Mouse (Mus musculus) layer of hippocampus, adult 8-10 months (tissue): ENCODE measurements around the gene Tmem240. TPM values are rescaled to one million over a fixed set of nuclear protein-coding genes. Genes with fewer than 3 reads are reported as not detected.

ENCODE experiments used
- microRNA-seq, 2 experiments: library from miRNA; unstranded; fragments of <30 nt; microRNA quantifications; one replicate each; pipeline ENCODE4 v1.2.0; 2022
- total RNA-seq, 4 experiments: library from RNA; stranded (reverse); gene quantifications; 2 replicates each; pipeline ENCODE4 v1.2.4; 2022

Tmem240 gene
- total RNA-seq, 4 experiments from 2014 or later = 32.7 to 35.8 (median 34.4) TPM

Small RNA genes within 50 kb of the gene (microRNA-seq; reads per million reads assigned to microRNA genes)
- gene Gm27743 = 0 reads per million in 2 experiments

Other genes with a start within 250 kb of the Tmem240 start
- gene Gnb1, start 243.4 kb upstream of the Tmem240 start, total RNA-seq = 100 to 1,000 TPM; 649 to 753 (median 695) TPM
- gene Nadk, start 172.4 kb upstream of the Tmem240 start, total RNA-seq = 10 to 100 TPM; 52.2 to 69.2 (median 59.6) TPM
- 10 to 100 TPM; 36.1 to 48.6 (median 42.5) TPM for gene Slc35e2, start 133.4 kb upstream of the Tmem240 start, total RNA-seq
- 10 to 100 TPM; 42.1 to 54.8 (median 46.9) TPM for gene Cdk11b, start 109.9 kb upstream of the Tmem240 start, total RNA-seq
- not detected for gene Gm10563, start 89.4 kb upstream of the Tmem240 start, total RNA-seq
- gene Mmp23, start 81.4 kb upstream of the Tmem240 start, total RNA-seq = 1 to 10 TPM; 2.8 to 5.0 (median 3.5) TPM
- 100 to 1,000 TPM; 101 to 122 (median 113) TPM for gene Mib2, start 65.6 kb upstream of the Tmem240 start, total RNA-seq
- gene Fndc10, start 40.5 kb upstream of the Tmem240 start, total RNA-seq = 10 to 100 TPM; 22.6 to 30.6 (median 26.6) TPM
- 10 to 100 TPM; 86.8 to 99.4 (median 88.9) TPM for gene Ssu72, start 30.0 kb upstream of the Tmem240 start, total RNA-seq
- gene Atad3a, start 26.3 kb downstream of the Tmem240 start, total RNA-seq = 10 to 100 TPM; 62.3 to 79.7 (median 65.0) TPM
- 10 to 100 TPM; 13.3 to 14.9 (median 14.2) TPM for gene Vwa1, start 39.9 kb downstream of the Tmem240 start, total RNA-seq
- 10 to 100 TPM; 30.2 to 36.9 (median 34.5) TPM for gene Tmem88b, start 51.1 kb downstream of the Tmem240 start, total RNA-seq
- gene Ankrd65, start 55.6 kb downstream of the Tmem240 start, total RNA-seq = not detected
- gene Mrpl20, start 68.1 kb downstream of the Tmem240 start, total RNA-seq = 10 to 100 TPM; 74.2 to 85.2 (median 78.2) TPM
- gene Ccnl2, start 77.7 kb downstream of the Tmem240 start, total RNA-seq = 100 to 1,000 TPM in 1 of 4 experiments, 10 to 100 TPM in 3; 69.6 to 104 (median 79.7) TPM
- gene Aurkaip1, start 96.5 kb downstream of the Tmem240 start, total RNA-seq = 100 to 1,000 TPM in 1 of 4 experiments, 10 to 100 TPM in 3; 95.2 to 103 (median 97.9) TPM
- gene Mxra8, start 104.9 kb downstream of the Tmem240 start, total RNA-seq = 10 to 100 TPM in 2 of 4 experiments, 1 to 10 TPM in 2; 7.4 to 10.9 (median 9.6) TPM
- 10 to 100 TPM; 71.0 to 91.3 (median 82.6) TPM for gene Dvl1, start 112.6 kb downstream of the Tmem240 start, total RNA-seq
- gene Tas1r3, start 128.6 kb downstream of the Tmem240 start, total RNA-seq = under 1 TPM; 0.25 to 0.32 (median 0.31) TPM
- gene Cptp, start 134.6 kb downstream of the Tmem240 start, total RNA-seq = 10 to 100 TPM; 27.8 to 41.9 (median 29.5) TPM
- gene Ints11, start 134.7 kb downstream of the Tmem240 start, total RNA-seq = 10 to 100 TPM; 30.5 to 40.2 (median 35.9) TPM
- gene Pusl1, start 157.0 kb downstream of the Tmem240 start, total RNA-seq = 10 to 100 TPM; 54.8 to 64.2 (median 57.7) TPM
- gene Acap3, start 157.0 kb downstream of the Tmem240 start, total RNA-seq = 100 to 1,000 TPM; 116 to 124 (median 120) TPM
- 10 to 100 TPM; 58.5 to 69.0 (median 66.3) TPM for gene Ube2j2, start 209.0 kb downstream of the Tmem240 start, total RNA-seq
- gene C1qtnf12, start 227.5 kb downstream of the Tmem240 start, total RNA-seq = 10 to 100 TPM; 13.6 to 29.5 (median 18.1) TPM